ENCODE assay signal across 8 mouse cellular contexts in genomic region chr14:78677852-78678588, GRCm38 (mm10). TPM values are rescaled to one million over a fixed set of nuclear protein-coding genes. Genes with fewer than 3 reads are reported as not detected.
DNase-seq lines count a peak whose midpoint lies in the region; ATAC-seq lines count a peak whose summit lies in the region.

No protein-coding gene starts in this region.

- peak overlapping the region; percentile 6; the same call in 1 of the 2 replicates for H3K4me2 ChIP-seq in heart, embryonic 14.5 days (ENCODE audit: low read length)

- intact Hi-C loops in left cerebral cortex, postnatal 14 days (cut with DNase I), result loop anchor here (5.0 kb wide), 1 partner anchor 54 kb away; the partner anchor contains the start of gene Dgkh

- H3K4me3 ChIP-seq in heart, embryonic 14.5 days (ENCODE audit: control insufficient read depth in 1 of 2, insufficient read depth in 1 of 2, low read depth in 1 of 2, low read length in 2 of 2), result no peak overlapping the region

- H3K27ac ChIP-seq in heart, embryonic 14.5 days (replicated peaks in 1 of 2; ENCODE audit: control insufficient read depth in 1 of 2, insufficient read depth in 1 of 2, low read depth in 2 of 2, low read length in 2 of 2), result peak overlapping the region; percentile 43 to 48; a peak in 3 of 4 replicates

- 26% methylated on average over 7 of the region's 7 CpGs for WGBS in heart, embryonic 14.5 days

- peak; percentile 54; the same call in 1 of the 2 replicates for ATAC-seq in heart, embryonic 14.5 days (ENCODE audit: insufficient number of reproducible peaks, insufficient read depth, low FRiP score, low read depth)
- ATAC-seq in erythroblast, adult 5-6 weeks (replicated peaks; ENCODE audit: low FRiP score, poor library complexity, severe bottlenecking), result no peak

- no peaks in the 10 kb centered on the region for H3K27me3 ChIP-seq in heart, embryonic 14.5 days (ENCODE audit: control insufficient read depth, insufficient read depth, low read length)

- no peaks in the 10 kb centered on the region for H3K36me3 ChIP-seq in heart, embryonic 14.5 days (ENCODE audit: control insufficient read depth, insufficient read depth, low read length)

- H3K9ac ChIP-seq in heart, embryonic 14.5 days (ENCODE audit: low read length), result no peak overlapping the region

- no peaks in the 10 kb centered on the region for H3K9me3 ChIP-seq in heart, embryonic 14.5 days (ENCODE audit: control insufficient read depth, low read length)

- peaks cover 4 to 14% of the 10 kb centered on the region in 2 experiments for H3K4me1 ChIP-seq in heart, embryonic 14.5 days (ENCODE audit: control insufficient read depth in 2 of 2, insufficient read depth in 2 of 2, low read length in 2 of 2)

- peak; percentile 55 to 74 for DNase-seq in layer of hippocampus, adult 18-20 months (ENCODE audit: low spot score in 2 of 2)
- no peak for DNase-seq in layer of hippocampus, adult 9-10 months (ENCODE audit: low spot score)
- peak; percentile 37 for DNase-seq in embryo, embryonic 10.5 days (ENCODE audit: low spot score)
- DNase-seq in left cerebral cortex, postnatal 14 days (ENCODE audit: low spot score in 2 of 2), result peak; percentile 80 to 82
- DNase-seq in right cerebral cortex, adult 18-20 months, result peak; percentile 90
- no peak for DNase-seq in ovary, adult 18-20 months (ENCODE audit: low spot score)

RNA-seq across cellular contexts. Expression of gene Dgkh, which starts 54.6 kb away (rescaled TPM):
- total RNA-seq in layer of hippocampus, adult 18-20 months (2021), result 10 to 100 TPM; 92.0 to 95.8 TPM
- polyA plus RNA-seq in heart, embryonic 14.5 days (2014; fragmentation: Nextera tagmentation; extraction: Ambion mirVana), result 2.8 and 3.6 TPM in 2 replicates
- total RNA-seq in left cerebral cortex, postnatal 14 days (2021), result 10 to 100 TPM; 83.6 to 95.7 TPM
- total RNA-seq in erythroblast, adult 5-6 weeks (2015; ENCODE audit: low replicate concordance), result 0.58 and 1.7 TPM in 2 replicates
- 0.77 and 1.4 TPM in 2 replicates for total RNA-seq in erythroblast, adult 5-6 weeks (2017; ENCODE audit: low replicate concordance)

Comparison
In these comparisons a context has a peak if more than half of its experiments do, and no peak if none do; other contexts are left out.
1. DNase-seq: peak in layer of hippocampus, adult 18-20 months (2 of 2), embryo, embryonic 10.5 days (single experiment), left cerebral cortex, postnatal 14 days (2 of 2) and right cerebral cortex, adult 18-20 months (single experiment); none in layer of hippocampus, adult 9-10 months (single experiment) and ovary, adult 18-20 months (single experiment).
2. RNA of gene Dgkh, which starts 54.6 kb away (total RNA-seq): 92.0 to 95.8 TPM in layer of hippocampus, adult 18-20 months and 83.6 to 95.7 TPM in left cerebral cortex, postnatal 14 days; 0.58 to 1.7 TPM in erythroblast, adult 5-6 weeks; every median in the first group is over 10 times any median in the second.